9 mouse cellular contexts compared by ENCODE assay signal in genomic region chr11:102643891-102644382, GRCm38 (mm10). TPM values are rescaled to one million over a fixed set of nuclear protein-coding genes. Genes with fewer than 3 reads are reported as not detected.
DNase-seq lines count a peak whose midpoint lies in the region; ATAC-seq and TF ChIP-seq lines count a peak whose summit lies in the region.
"Had no signal": no experiment of that assay in that cellular context is flagged by ENCODE, and none has a peak within 500 bp of the region (broad histone marks: within the 10 kb centered on the region; RNA-seq: fewer than 3 reads in every experiment).

No protein-coding gene starts in this region.

- no peaks in the 10 kb centered on the region for H3K4me1 ChIP-seq in ES-Bruce4 (ENCODE audit: control insufficient read depth, insufficient read depth, low read length)
- peaks cover 71% of the 10 kb centered on the region for H3K4me1 ChIP-seq in heart, embryonic 12.5 days (replicated peaks)
- H3K4me1 ChIP-seq in hindbrain, embryonic 13.5 days (replicated peaks) = peaks cover 5% of the 10 kb centered on the region

- TF ChIP-seq CTCF in ES-Bruce4 (IDR thresholded peaks at IDR 0.05; ENCODE audit: low read depth, low read length) = no peak

- TF ChIP-seq EP300 in ES-Bruce4 (IDR thresholded peaks at IDR 0.05; ENCODE audit: insufficient read depth, low read depth, low read length) = 0 out of 2 replicates have a peak, but pooled peaks have one; percentile 20

- H3K9me3 ChIP-seq in ES-Bruce4 (replicated peaks; ENCODE audit: control insufficient read depth, insufficient read depth, low read length, poor library complexity, severe bottlenecking) = no peaks in the 10 kb centered on the region
- no peaks in the 10 kb centered on the region for H3K9me3 ChIP-seq in heart, embryonic 12.5 days (replicated peaks)
- H3K9me3 ChIP-seq in hindbrain, embryonic 13.5 days = no peaks in the 10 kb centered on the region
- H3K9me3 ChIP-seq: midbrain, embryonic 12.5 days had no signal

- peak; percentile 63 for DNase-seq in adrenal gland, adult 8-10 months
- DNase-seq in lung, postnatal 10 days = peak; percentile 74
- no peak for DNase-seq in right cerebral cortex, postnatal 25 days
- DNase-seq in spleen, postnatal 4 days (ENCODE audit: low spot score in 2 of 2) = no peak

- no peak overlapping the region for H3K27ac ChIP-seq in ES-Bruce4 (ENCODE audit: insufficient read depth, low read length)
- H3K27ac ChIP-seq in heart, embryonic 12.5 days (ENCODE audit: poor library complexity, severe bottlenecking) = peak overlapping the region; percentile 94
- no peak overlapping the region for H3K27ac ChIP-seq in hindbrain, embryonic 13.5 days
- H3K27ac ChIP-seq: midbrain, embryonic 12.5 days had no signal

- no peak for TF ChIP-seq POLR2A in ES-Bruce4 (IDR thresholded peaks at IDR 0.05; ENCODE audit: insufficient read depth, low read length)

- no peak overlapping the region for H3K4me3 ChIP-seq in ES-Bruce4 (ENCODE audit: low read depth, low read length)
- no peak overlapping the region for H3K4me3 ChIP-seq in heart, embryonic 12.5 days
- no peak overlapping the region for H3K4me3 ChIP-seq in hindbrain, embryonic 13.5 days
- H3K4me3 ChIP-seq: midbrain, embryonic 12.5 days had no signal

- H3K4me2 ChIP-seq in heart, embryonic 12.5 days = peak overlapping the region; percentile 32; the same call in 1 of the 2 replicates
- no peak overlapping the region for H3K4me2 ChIP-seq in hindbrain, embryonic 13.5 days
- H3K4me2 ChIP-seq: midbrain, embryonic 12.5 days had no signal

- ATAC-seq in heart, embryonic 12.5 days (ENCODE audit: insufficient number of reproducible peaks, low FRiP score) = peak; percentile 92
- ATAC-seq in hindbrain, embryonic 13.5 days (ENCODE audit: low FRiP score) = no peak

- H3K9ac ChIP-seq in ES-Bruce4 (ENCODE audit: low read depth, poor library complexity, severe bottlenecking) = no peak overlapping the region
- no peak overlapping the region for H3K9ac ChIP-seq in heart, embryonic 12.5 days
- H3K9ac ChIP-seq in hindbrain, embryonic 13.5 days = no peak overlapping the region
- H3K9ac ChIP-seq: midbrain, embryonic 12.5 days had no signal

- H3K27me3 ChIP-seq in ES-Bruce4 (ENCODE audit: control insufficient read depth, insufficient read depth, low read length, poor library complexity, severe bottlenecking) = no peaks in the 10 kb centered on the region
- no peaks in the 10 kb centered on the region for H3K27me3 ChIP-seq in heart, embryonic 12.5 days (replicated peaks)
- no peaks in the 10 kb centered on the region for H3K27me3 ChIP-seq in hindbrain, embryonic 13.5 days

- WGBS in heart, embryonic 12.5 days = 6% methylated on average over 10 of the region's 10 CpGs
- WGBS in hindbrain, embryonic 13.5 days = 52% methylated on average over 10 of the region's 10 CpGs

- H3K36me3 ChIP-seq in ES-Bruce4 (ENCODE audit: control insufficient read depth, insufficient read depth, low read length, poor library complexity, severe bottlenecking) = no peaks in the 10 kb centered on the region
- no peaks in the 10 kb centered on the region for H3K36me3 ChIP-seq in heart, embryonic 12.5 days
- H3K36me3 ChIP-seq in hindbrain, embryonic 13.5 days = no peaks in the 10 kb centered on the region
- H3K36me3 ChIP-seq: midbrain, embryonic 12.5 days had no signal

RNA-seq across cellular contexts. Expression of gene Meioc, which starts 19.6 kb away (rescaled TPM):
- polyA plus RNA-seq in ES-Bruce4 (2011; ENCODE audit: insufficient read depth, insufficient read length, low read depth, missing spikeins) = 8.8 and 9.4 TPM in 2 replicates
- not detected for total RNA-seq in adrenal gland, adult 8-10 months (2022)
- 1.6 and 2.0 TPM in 2 replicates for polyA plus RNA-seq in heart, embryonic 12.5 days (2016; fragmentation: Nextera tagmentation; extraction: Ambion mirVana)
- 0.04 and 0.18 TPM in 2 replicates for polyA plus RNA-seq in hindbrain, embryonic 13.5 days (2015; fragmentation: Nextera tagmentation; extraction: Ambion mirVana)
- total RNA-seq: gastrocnemius, postnatal 36 days had no signal

RNA-seq across cellular contexts. Expression of gene Fzd2, which starts 39.7 kb away (rescaled TPM):
- 30.3 and 36.1 TPM in 2 replicates for polyA plus RNA-seq in ES-Bruce4 (2011; ENCODE audit: insufficient read depth, insufficient read length, low read depth, missing spikeins)
- total RNA-seq in adrenal gland, adult 8-10 months (2022) = 1 to 10 TPM; 4.8 to 6.9 (median 5.7) TPM
- 32.0 and 33.8 TPM in 2 replicates for polyA plus RNA-seq in heart, embryonic 12.5 days (2016; fragmentation: Nextera tagmentation; extraction: Ambion mirVana)
- 10.5 and 11.8 TPM in 2 replicates for polyA plus RNA-seq in hindbrain, embryonic 13.5 days (2015; fragmentation: Nextera tagmentation; extraction: Ambion mirVana)

RNA-seq across cellular contexts. Expression of gene Ccdc43, which starts 53.6 kb away (rescaled TPM):
- 53.9 and 62.0 TPM in 2 replicates for polyA plus RNA-seq in ES-Bruce4 (2011; ENCODE audit: insufficient read depth, insufficient read length, low read depth, missing spikeins)
- total RNA-seq in adrenal gland, adult 8-10 months (2022) = 10 to 100 TPM; 26.5 to 30.5 (median 29.6) TPM
- 46.4 and 46.5 TPM in 2 replicates for polyA plus RNA-seq in heart, embryonic 12.5 days (2016; fragmentation: Nextera tagmentation; extraction: Ambion mirVana)
- polyA plus RNA-seq in hindbrain, embryonic 13.5 days (2015; fragmentation: Nextera tagmentation; extraction: Ambion mirVana) = 38.4 and 39.4 TPM in 2 replicates

Comparison
In these comparisons a context has a peak if more than half of its experiments do, and no peak if none do; other contexts are left out.
1. DNase-seq: peak in adrenal gland, adult 8-10 months (single experiment) and lung, postnatal 10 days (single experiment); none in right cerebral cortex, postnatal 25 days (single experiment) and spleen, postnatal 4 days (0 of 2).